8 mouse cellular contexts compared by ENCODE assay signal in genomic region chr11:5740965-5741627, GRCm38 (mm10). TPM values are rescaled to one million over a fixed set of nuclear protein-coding genes. Genes with fewer than 3 reads are reported as not detected.
DNase-seq lines count a peak whose midpoint lies in the region; ATAC-seq and TF ChIP-seq lines count a peak whose summit lies in the region.

No protein-coding gene starts in this region.

- H3K36me3 ChIP-seq in ES-E14 (ENCODE audit: control insufficient read depth, insufficient read depth, low read length, poor library complexity, severe bottlenecking): no peaks in the 10 kb centered on the region
- H3K36me3 ChIP-seq in forebrain, embryonic 14.5 days (ENCODE audit: control insufficient read depth, insufficient read depth, low read length): no peaks in the 10 kb centered on the region
- H3K36me3 ChIP-seq in neural tube, embryonic 15.5 days: no peaks in the 10 kb centered on the region
- no peaks in the 10 kb centered on the region for H3K36me3 ChIP-seq in testis, adult 2 months (ENCODE audit: control insufficient read depth, insufficient read depth, low read length)

- H3K4me2 ChIP-seq in forebrain, embryonic 14.5 days (ENCODE audit: low read length): peak overlapping the region; percentile 87
- H3K4me2 ChIP-seq in neural tube, embryonic 15.5 days: peak overlapping the region; percentile 88

- peak overlapping the region; percentile 78 for H3K27ac ChIP-seq in ES-E14 (ENCODE audit: insufficient read depth, low read depth, low read length, poor library complexity, severe bottlenecking)
- peak overlapping the region; percentile 70 for H3K27ac ChIP-seq in forebrain, embryonic 14.5 days (ENCODE audit: low read depth, low read length)
- H3K27ac ChIP-seq in neural tube, embryonic 15.5 days (replicated peaks): peak overlapping the region; percentile 85
- peak overlapping the region; percentile 80 for H3K27ac ChIP-seq in testis, adult 2 months (ENCODE audit: control insufficient read depth, insufficient read depth, low read depth, low read length)

- TF ChIP-seq CTCF in lung, adult 2 months (IDR thresholded peaks at IDR 0.05; ENCODE audit: insufficient read depth, low read length): no peak
- no peak for TF ChIP-seq CTCF in testis, adult 2 months (IDR thresholded peaks at IDR 0.05; ENCODE audit: control insufficient read depth, insufficient read depth, insufficient replicate concordance, low read depth, low read length)

- peak overlapping the region; percentile 76 for H3K9ac ChIP-seq in ES-E14 (ENCODE audit: insufficient read depth, low read depth, low read length, poor library complexity, severe bottlenecking)
- H3K9ac ChIP-seq in forebrain, embryonic 14.5 days (ENCODE audit: low read length): peak overlapping the region; percentile 97
- H3K9ac ChIP-seq in neural tube, embryonic 15.5 days (replicated peaks): peak overlapping the region; percentile 95

- DNase-seq in ES-E14 (ENCODE audit: low read depth, low spot score): peak; percentile 64
- DNase-seq in forebrain, embryonic 14.5 days (ENCODE audit: low spot score): peak; percentile 71
- peak; percentile 87 to 91 for DNase-seq in heart, postnatal 14 days
- DNase-seq in layer of hippocampus, adult 18-20 months (ENCODE audit: low spot score in 2 of 2): peak; percentile 71 to 79
- DNase-seq in lung, adult 2 months: peak; percentile 81

- intact Hi-C loops in heart, postnatal 14 days (cut with DNase I): loop anchor here (2.0 kb wide), 1 partner anchor 20 kb away; no protein-coding TSS in a partner anchor

- H3K4me1 ChIP-seq in ES-E14 (ENCODE audit: control insufficient read depth in 2 of 2, insufficient read depth in 2 of 2, low read length in 2 of 2, poor library complexity in 1 of 2): peaks cover 0 to 6% of the 10 kb centered on the region in 2 experiments; a peak in 1 of 4 replicates
- peaks cover 3% of the 10 kb centered on the region; the same call in 1 of the 2 replicates for H3K4me1 ChIP-seq in forebrain, embryonic 14.5 days (ENCODE audit: control insufficient read depth, insufficient read depth, low read length)
- H3K4me1 ChIP-seq in lung, adult 2 months (ENCODE audit: control insufficient read depth, insufficient read depth, low read length): peaks cover 6% of the 10 kb centered on the region
- H3K4me1 ChIP-seq in neural tube, embryonic 15.5 days: peaks cover 7% of the 10 kb centered on the region
- H3K4me1 ChIP-seq in testis, adult 2 months (ENCODE audit: control insufficient read depth, insufficient read depth, low read length): peaks cover 14% of the 10 kb centered on the region

- H3K4me3 ChIP-seq in ES-E14 (ENCODE audit: insufficient read depth in 1 of 2, low read depth in 1 of 2, low read length in 2 of 2, poor library complexity in 1 of 2, severe bottlenecking in 1 of 2): peak overlapping the region; percentile 70 to 78
- H3K4me3 ChIP-seq in forebrain, embryonic 14.5 days (ENCODE audit: low read depth, low read length): peak overlapping the region; percentile 80
- H3K4me3 ChIP-seq in lung, adult 2 months (replicated peaks; ENCODE audit: extremely low read depth, low read depth, low read length): peak overlapping the region; percentile 78
- H3K4me3 ChIP-seq in neural tube, embryonic 15.5 days (replicated peaks): peak overlapping the region; percentile 91
- H3K4me3 ChIP-seq in testis, adult 2 months (ENCODE audit: control insufficient read depth, low read depth, low read length): peak overlapping the region; percentile 82

- WGBS in forebrain, embryonic 14.5 days: under 1% methylated on average over 42 of the region's 50 CpGs
- WGBS in lung, adult 2 months: under 1% methylated on average over 45 of the region's 50 CpGs
- WGBS in neural tube, embryonic 15.5 days: under 1% methylated on average over 18 of the region's 50 CpGs

- no peaks in the 10 kb centered on the region for H3K27me3 ChIP-seq in forebrain, embryonic 14.5 days (replicated peaks; ENCODE audit: control insufficient read depth, insufficient read depth, low read length)
- no peaks in the 10 kb centered on the region for H3K27me3 ChIP-seq in neural tube, embryonic 15.5 days (replicated peaks)
- H3K27me3 ChIP-seq in testis, adult 2 months (ENCODE audit: control insufficient read depth, insufficient read depth, low read length): no peaks in the 10 kb centered on the region

- in situ Hi-C loops in ES-E14 (cut with MboI; ENCODE audit: low sequenced_read_pairs in 2 of 2, unreplicated experiment in 2 of 2): no loop called here

- H3K9me3 ChIP-seq in ES-E14 (ENCODE audit: control insufficient read depth, insufficient read depth, low read depth, low read length): no peaks in the 10 kb centered on the region
- H3K9me3 ChIP-seq in forebrain, embryonic 14.5 days (replicated peaks; ENCODE audit: control insufficient read depth, low read length): no peaks in the 10 kb centered on the region
- no peaks in the 10 kb centered on the region for H3K9me3 ChIP-seq in neural tube, embryonic 15.5 days (replicated peaks)

- peak; percentile 90 for ATAC-seq in cerebellum, adult (ENCODE audit: insufficient number of reproducible peaks, low FRiP score, low TSS enrichment)
- ATAC-seq in forebrain, embryonic 14.5 days: peak; percentile 95
- ATAC-seq in neural tube, embryonic 15.5 days (ENCODE audit: low FRiP score): peak; percentile 92

- peak; percentile 74; the same call in 1 of the 2 replicates for TF ChIP-seq POLR2A in lung, adult 2 months (IDR thresholded peaks at IDR 0.05; ENCODE audit: borderline replicate concordance, extremely low read depth, low read depth, low read length)
- TF ChIP-seq POLR2A in testis, adult 2 months (IDR thresholded peaks at IDR 0.05; ENCODE audit: control insufficient read depth, low read depth, low read length): peak; percentile 74

TF ChIP-seq in ES-E14, 5 proteins besides CTCF, POLR2A, EP300 and RAD21:
- peak; percentile 55; the same call in 1 of the 2 replicates for TF ChIP-seq ZNF384 (IDR thresholded peaks at IDR 0.05; ENCODE audit: low read depth, low read length)
- TF ChIP-seq ZC3H11A (IDR thresholded peaks at IDR 0.05; ENCODE audit: borderline replicate concordance, low read depth, low read length): no peak

RNA-seq across cellular contexts. Expression of gene Urgcp, which starts 21.1 kb away (rescaled TPM):
- total RNA-seq in ES-E14 (2012; rRNA removed): 10.3 and 10.4 TPM in 2 replicates
- 16.0 and 20.9 TPM in 2 replicates for polyA plus RNA-seq in forebrain, embryonic 14.5 days (2014; fragmentation: Nextera tagmentation; extraction: Ambion mirVana)
- total RNA-seq in heart, postnatal 14 days (2021): 10 to 100 TPM; 55.6 to 66.5 TPM
- total RNA-seq in layer of hippocampus, adult 18-20 months (2021): 10 to 100 TPM; 74.4 to 80.6 TPM
- polyA plus RNA-seq in lung, adult 2 months (2012; rRNA removed): 21.5 and 21.9 TPM in 2 replicates
- polyA plus RNA-seq in neural tube, embryonic 15.5 days (2015; fragmentation: Nextera tagmentation; extraction: Ambion mirVana): 33.0 and 34.1 TPM in 2 replicates
- 7.6 and 8.8 TPM in 2 replicates for polyA plus RNA-seq in testis, adult 2 months (2012; rRNA removed)

RNA-seq across cellular contexts. Expression of gene Mrps24, which starts 25.6 kb away (rescaled TPM):
- total RNA-seq in ES-E14 (2012; rRNA removed): 125 and 170 TPM in 2 replicates
- 202 and 235 TPM in 2 replicates for polyA plus RNA-seq in forebrain, embryonic 14.5 days (2014; fragmentation: Nextera tagmentation; extraction: Ambion mirVana)
- 100 to 1,000 TPM; 129 to 130 TPM for total RNA-seq in heart, postnatal 14 days (2021)
- 10 to 100 TPM; 65.6 to 69.6 TPM for total RNA-seq in layer of hippocampus, adult 18-20 months (2021)
- 130 and 199 TPM in 2 replicates for polyA plus RNA-seq in lung, adult 2 months (2012; rRNA removed)
- 197 and 206 TPM in 2 replicates for polyA plus RNA-seq in neural tube, embryonic 15.5 days (2015; fragmentation: Nextera tagmentation; extraction: Ambion mirVana)
- polyA plus RNA-seq in testis, adult 2 months (2012; rRNA removed): 18.4 and 26.3 TPM in 2 replicates

RNA-seq across cellular contexts. Expression of gene Dbnl, which starts 47.2 kb away (rescaled TPM):
- 31.7 and 48.7 TPM in 2 replicates for total RNA-seq in ES-E14 (2012; rRNA removed)
- 100 and 136 TPM in 2 replicates for polyA plus RNA-seq in forebrain, embryonic 14.5 days (2014; fragmentation: Nextera tagmentation; extraction: Ambion mirVana)
- total RNA-seq in heart, postnatal 14 days (2021): 10 to 100 TPM; 27.3 to 30.5 TPM
- total RNA-seq in layer of hippocampus, adult 18-20 months (2021): 10 to 100 TPM; 76.9 to 81.5 TPM
- 69.8 and 91.4 TPM in 2 replicates for polyA plus RNA-seq in lung, adult 2 months (2012; rRNA removed)
- polyA plus RNA-seq in neural tube, embryonic 15.5 days (2015; fragmentation: Nextera tagmentation; extraction: Ambion mirVana): 131 and 142 TPM in 2 replicates
- polyA plus RNA-seq in testis, adult 2 months (2012; rRNA removed): 19.6 and 22.3 TPM in 2 replicates

Comparison
In these comparisons a context has a peak if more than half of its experiments do, and no peak if none do; other contexts are left out.
1. Peak in every context shown above with its lines: DNase-seq, ATAC-seq, H3K4me3 ChIP-seq and H3K27ac ChIP-seq.